Mouse (Mus musculus): ENCODE results near the gene Sbk3. TPM values are rescaled to one million over a fixed set of nuclear protein-coding genes. Genes with fewer than 3 reads are reported as not detected.

Gene Sbk3
- total RNA-seq, 2 experiments from 2014 or later, result 0.44 to 0.67 TPM

DNA sequence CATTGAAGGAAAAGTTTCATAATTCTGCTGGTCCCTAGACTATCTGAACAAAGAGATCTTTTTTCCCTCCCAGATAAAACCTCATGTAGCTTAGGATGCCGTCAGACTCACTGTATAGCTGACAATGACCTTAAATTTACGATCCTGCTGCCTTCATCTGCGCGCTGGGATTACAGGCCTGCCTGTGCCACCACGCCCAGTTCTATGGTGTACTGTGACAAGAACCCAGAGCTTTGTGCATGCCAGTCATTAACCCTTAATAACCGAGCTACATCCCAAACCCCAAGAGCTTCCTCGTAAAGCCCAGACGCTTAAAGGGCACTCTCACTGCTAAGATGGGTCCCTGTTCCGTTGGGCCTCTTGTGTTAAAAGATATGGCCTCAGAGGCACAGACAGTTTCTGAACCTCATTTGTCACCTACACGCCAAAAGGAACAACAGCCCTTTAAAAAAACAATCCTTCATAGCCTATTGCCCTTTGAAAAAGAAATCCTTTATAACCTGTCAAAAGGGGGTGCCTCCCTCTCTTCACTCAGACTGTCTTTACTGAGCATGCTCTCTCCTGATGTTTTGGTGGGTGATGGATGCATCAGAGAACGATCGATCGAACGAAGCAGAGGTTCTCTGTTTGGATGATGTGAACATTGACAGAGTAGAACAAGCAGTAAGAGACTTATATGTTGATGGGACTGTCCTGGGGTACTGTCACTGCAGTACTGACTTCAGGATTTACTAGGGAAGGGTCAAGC is 55.1 kb downstream of the Sbk3 start:
- DNase-seq (ENCODE audit: low spot score in 2 of 2), result peak; percentile 58 to 59

Other genes starting within 250 kb of the Sbk3 start
- gene Tmem150b, start 245.9 kb downstream of the Sbk3 start, total RNA-seq (2021), result not detected
- gene Kmt5c, start 231.1 kb downstream of the Sbk3 start, total RNA-seq (2021), result 10 to 100 TPM; 38.9 to 44.2 TPM
- gene Cox6b2, start 218.1 kb downstream of the Sbk3 start, total RNA-seq (2021), result 1 to 10 TPM; 4.7 to 8.6 TPM
- gene Fam71e2, start 199.9 kb downstream of the Sbk3 start, total RNA-seq (2021), result not detected
- gene Il11, start 188.3 kb downstream of the Sbk3 start, total RNA-seq (2021), result under 1 TPM; 0.21 to 0.38 TPM
- gene Tmem190, start 188.2 kb downstream of the Sbk3 start, total RNA-seq (2021), result not detected
- 1 to 10 TPM; 2.4 to 2.6 TPM for gene Tmem238, start 181.5 kb downstream of the Sbk3 start, total RNA-seq (2021)
- gene Rpl28, start 178.3 kb downstream of the Sbk3 start, total RNA-seq (2021), result 100 to 1,000 TPM; 498 to 526 TPM
- gene Ube2s, start 158.6 kb downstream of the Sbk3 start, total RNA-seq (2021), result 100 to 1,000 TPM; 103 to 123 TPM
- 100 to 1,000 TPM; 134 to 137 TPM for gene Shisa7, start 126.5 kb downstream of the Sbk3 start, total RNA-seq (2021)
- gene Isoc2b, start 100.9 kb downstream of the Sbk3 start, total RNA-seq (2021), result 1 to 10 TPM; 3.2 to 5.5 TPM
- gene Isoc2a, start 94.0 kb downstream of the Sbk3 start, total RNA-seq (2021), result 1 to 10 TPM; 8.9 to 9.8 TPM
- gene Gm36210, start 64.7 kb downstream of the Sbk3 start, total RNA-seq (2021), result under 1 TPM; 0.41 to 0.44 TPM
- 10 to 100 TPM; 11.5 to 14.6 TPM for gene Zfp628, start 56.0 kb downstream of the Sbk3 start, total RNA-seq (2021)
- 10 to 100 TPM; 67.8 to 76.2 TPM for gene Nat14, start 49.1 kb downstream of the Sbk3 start, total RNA-seq (2021)
- 1 to 10 TPM; 2.7 to 2.8 TPM for gene Ssc5d, start 45.4 kb downstream of the Sbk3 start, total RNA-seq (2021)
- gene Sbk2, start 6.8 kb downstream of the Sbk3 start, total RNA-seq (2021), result not detected
- gene Zfp579, start 25.0 kb upstream of the Sbk3 start, total RNA-seq (2021), result 10 to 100 TPM; 36.9 to 39.0 TPM
- gene Zfp524, start 43.2 kb upstream of the Sbk3 start, total RNA-seq (2021), result 1 to 10 TPM; 5.7 to 6.4 TPM
- gene Fiz1, start 43.5 kb upstream of the Sbk3 start, total RNA-seq (2021), result 10 to 100 TPM; 21.4 to 27.7 TPM
- gene Gm44973, start 44.3 kb upstream of the Sbk3 start, total RNA-seq (2021), result not detected
- gene Zfp865, start 49.2 kb upstream of the Sbk3 start, total RNA-seq (2021), result 10 to 100 TPM; 34.6 to 35.8 TPM
- gene Ccdc106, start 49.4 kb upstream of the Sbk3 start, total RNA-seq (2021), result 10 to 100 TPM; 65.6 to 67.2 TPM
- gene 4632433K11Rik, start 63.0 kb upstream of the Sbk3 start, total RNA-seq (2021), result not detected
- gene Zfp784, start 67.3 kb upstream of the Sbk3 start, total RNA-seq (2021), result 1 to 10 TPM; 5.3 to 7.0 TPM
- gene Zfp580, start 80.4 kb upstream of the Sbk3 start, total RNA-seq (2021), result 10 to 100 TPM; 57.8 to 63.2 TPM
- 100 to 1,000 TPM; 163 to 176 TPM for gene U2af2, start 91.0 kb upstream of the Sbk3 start, total RNA-seq (2021)
- 100 to 1,000 TPM; 479 to 480 TPM for gene Epn1, start 109.1 kb upstream of the Sbk3 start, total RNA-seq (2021)
- gene Rfpl4, start 145.8 kb upstream of the Sbk3 start, total RNA-seq (2021), result not detected
- not detected for gene Rasl2-9, start 154.8 kb upstream of the Sbk3 start, total RNA-seq (2021)
- not detected for gene Vmn1r55, start 178.5 kb upstream of the Sbk3 start, total RNA-seq (2021)
- gene Vmn1r56, start 225.6 kb upstream of the Sbk3 start, total RNA-seq (2021), result not detected
- gene Vmn1r57, start 247.3 kb upstream of the Sbk3 start, total RNA-seq (2021), result not detected

Data from layer of hippocampus, postnatal 14 days (tissue).